Mouse (Mus musculus) layer of hippocampus, adult 2 months (tissue): Measurements from ENCODE around the gene Mrpl14. TPM values are rescaled to one million over a fixed set of nuclear protein-coding genes. Genes with fewer than 3 reads are reported as not detected.
A peak's percentile ranks its signal among the peaks of the same experiment; 100 is the strongest.

Source experiments
- DNase-seq, 2 experiments: peaks; one replicate each; pipeline ENCODE4 v3.0.0; 2022; ENCODE audit warnings: low spot score in 2 of 2
- H3K27ac ChIP-seq: fragments of 200-600 bp; 2 replicates; pipeline ENCODE4 v1.8.1; 2022
- H3K4me3 ChIP-seq: fragments of 200-600 bp; 2 replicates; pipeline ENCODE4 v1.8.1; 2022; ENCODE audit warnings: mild to moderate bottlenecking
- CTCF ChIP-seq: fragments of 200-600 bp; conservative IDR thresholded peaks from 2 replicates; pipeline ENCODE4 v1.8.1; 2022; ENCODE audit warnings: antibody characterized with exemption, mild to moderate bottlenecking, moderate library complexity
- total RNA-seq, 2 experiments: library from RNA; stranded (reverse); gene quantifications; 2 replicates each; pipeline ENCODE4 v1.2.3; 2021

The Mrpl14 gene
- total RNA-seq, 2 experiments from 2014 or later, result 34.8 to 43.5 TPM

- peak; percentile 69 for TF ChIP-seq CTCF
Observed at GRCm38 (mm10) chr17:45671821-45672220, 14.3 kb upstream of the Mrpl14 start.

GRCm38 (mm10) chr17:45672598-45672997, 13.5 kb upstream of the Mrpl14 start:
- no peak overlapping the region for H3K27ac ChIP-seq
- no peak for TF ChIP-seq CTCF
- DNase-seq, result no peak
- H3K4me3 ChIP-seq, result no peak overlapping the region

More at GRCm38 (mm10) chr17:45671821-45672220, 14.3 kb upstream of the Mrpl14 start:
- Histone ChIP-seq H3K27ac (no peak overlapping the region), H3K4me3 (no peak overlapping the region)
- DNase-seq, result no peak

- no peak overlapping the region for H3K4me3 ChIP-seq
- H3K27ac ChIP-seq, result no peak overlapping the region
- peak; percentile 32 to 80 for DNase-seq
- peak; percentile 83 for TF ChIP-seq CTCF
Observed at GRCm38 (mm10) chr17:45678106-45678505, 8.0 kb upstream of the Mrpl14 start.

- Histone ChIP-seq H3K27ac (peak overlapping the region; percentile 85), H3K4me3 (peak overlapping the region; percentile 43)
- peak; percentile 80 to 87 for DNase-seq
- TF ChIP-seq CTCF, result no peak
Observed at GRCm38 (mm10) chr17:45680391-45680980, 5.6 kb upstream of the Mrpl14 start.

- H3K27ac ChIP-seq, result no peak overlapping the region
- no peak for DNase-seq
- no peak overlapping the region for H3K4me3 ChIP-seq
- TF ChIP-seq CTCF, result peak; percentile 75
Observed at GRCm38 (mm10) chr17:45681588-45681987, 4.5 kb upstream of the Mrpl14 start.

GRCm38 (mm10) chr17:45682843-45683242, 3.3 kb upstream of the Mrpl14 start:
- TF ChIP-seq CTCF, result no peak
- Histone ChIP-seq H3K27ac (no peak overlapping the region), H3K4me3 (no peak overlapping the region)
- DNase-seq, result no peak

GRCm38 (mm10) chr17:45684667-45685131, 1.4 kb upstream of the Mrpl14 start:
- TF ChIP-seq CTCF, result no peak
- H3K4me3 ChIP-seq, result peak overlapping the region; percentile 98
- no peak for DNase-seq
- peak overlapping the region; percentile 97 for H3K27ac ChIP-seq

GRCm38 (mm10) chr17:45685171-45686092, 690 bp upstream of the Mrpl14 start:
- Histone ChIP-seq H3K4me3 (peak overlapping the region; percentile 98), H3K27ac (peak overlapping the region; percentile 97)
- DNase-seq, result peak; percentile 23 to 50
- 0 out of 2 replicates have a peak, but pooled peaks have one; percentile 24 for TF ChIP-seq CTCF

- DNase-seq, result no peak
- Histone ChIP-seq H3K4me3 (peak within 1 kb of the TSS; percentile 98), H3K27ac (peak within 1 kb of the TSS; percentile 97)
- TF ChIP-seq CTCF, result no peak
Observed at GRCm38 (mm10) chr17:45686716-45687115, 594 bp downstream of the Mrpl14 start, which contains the start of gene Tmem63b. Tmem63b (minus strand) TSS chr17:45686905.

GRCm38 (mm10) chr17:45689120-45689519, 3.0 kb downstream of the Mrpl14 start:
- TF ChIP-seq CTCF, result no peak
- no peak for DNase-seq

GRCm38 (mm10) chr17:45690044-45690443, 3.9 kb downstream of the Mrpl14 start:
- Histone ChIP-seq H3K4me3 (no peak overlapping the region), H3K27ac (no peak overlapping the region)
- no peak for TF ChIP-seq CTCF
- no peak for DNase-seq

More at GRCm38 (mm10) chr17:45689120-45689519, 3.0 kb downstream of the Mrpl14 start:
- H3K4me3 ChIP-seq, result no peak overlapping the region
- no peak overlapping the region for H3K27ac ChIP-seq

- TF ChIP-seq CTCF, result no peak
- Histone ChIP-seq H3K27ac (no peak overlapping the region), H3K4me3 (no peak overlapping the region)
- no peak for DNase-seq
Observed at GRCm38 (mm10) chr17:45692159-45692558, 6.0 kb downstream of the Mrpl14 start.
